Mouse (Mus musculus): ENCODE measurements at regions not wholly inside any gene's neighbourhood (a gene's known extent, or its start where the extent isn't known, plus 50 kb on each side); places are given as distances from the start of the nearest gene placed in this dataset.

DNA sequence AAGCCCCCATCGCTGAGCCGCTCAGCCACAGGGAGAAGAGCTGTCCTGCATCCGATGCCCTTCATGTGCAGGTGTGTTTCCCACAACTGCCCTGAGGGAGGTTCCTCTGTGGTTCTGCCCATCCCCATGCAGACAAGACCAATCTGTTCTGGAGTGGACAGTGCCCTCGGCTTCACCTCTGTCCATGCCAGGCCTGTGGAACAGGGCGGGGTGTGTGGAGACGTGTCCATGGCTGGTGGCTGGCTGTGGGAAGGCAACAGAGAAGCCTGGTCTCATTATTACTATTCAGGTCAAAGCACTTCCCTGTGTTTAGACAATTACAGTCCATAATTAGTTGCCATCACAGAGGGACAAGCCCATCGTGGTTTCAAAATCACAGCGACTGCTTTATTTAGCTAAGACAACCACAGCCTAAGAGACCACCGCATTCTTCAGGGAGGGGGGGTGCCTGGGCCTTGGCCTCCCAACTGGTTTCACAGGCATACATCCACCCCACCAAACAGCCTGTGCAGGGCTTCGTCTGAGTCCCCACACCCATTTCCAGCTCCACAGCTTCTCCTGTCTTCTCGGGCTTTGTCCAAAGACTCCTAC, 97.7 kb downstream of the Rplp1 start:
- DNase-seq (ENCODE audit: low spot score): peak; percentile 75

DNA sequence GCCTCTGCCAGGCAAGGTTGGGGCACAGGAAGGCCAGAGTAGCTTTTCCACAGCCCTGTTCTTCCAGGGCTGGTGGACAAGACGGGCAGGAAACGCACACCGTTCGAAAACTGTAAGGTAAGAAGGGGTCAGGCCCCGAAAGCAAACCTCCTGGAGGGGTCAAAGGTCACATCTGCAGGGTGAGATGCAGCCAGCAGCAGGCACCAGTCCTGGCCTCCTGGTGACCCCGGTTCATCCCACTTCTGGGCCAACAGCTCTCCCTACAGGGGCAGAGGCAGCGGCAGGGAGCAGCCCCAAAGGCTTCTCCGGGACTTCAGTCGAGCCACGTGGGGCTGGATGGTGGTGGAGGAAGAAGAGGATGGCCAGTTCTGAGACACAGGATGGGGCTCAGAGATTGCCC, 98.3 kb downstream of the Rplp1 start:
- DNase-seq (ENCODE audit: low spot score): peak; percentile 40

DNA sequence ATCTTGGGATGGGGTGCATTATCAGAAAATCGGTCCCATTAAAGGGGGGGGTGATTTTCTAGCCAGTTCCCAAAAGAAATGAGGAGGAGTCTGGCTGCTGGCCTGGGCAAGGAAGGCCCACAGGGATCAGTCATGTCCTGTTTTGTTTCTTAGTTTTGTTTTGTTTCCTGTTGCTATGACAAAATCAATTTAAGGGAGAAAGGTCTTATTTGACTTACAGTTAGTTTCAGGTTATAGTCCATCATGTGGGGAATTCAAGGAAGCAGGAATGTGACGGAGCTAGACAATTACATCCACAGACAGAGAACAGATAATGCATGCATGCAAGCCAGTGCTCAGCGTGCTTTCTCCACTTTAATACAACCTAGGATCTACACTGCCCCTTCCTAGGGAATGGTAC, 101.1 kb downstream of the Rplp1 start:
- DNase-seq (ENCODE audit: low spot score): no peak

DNA sequence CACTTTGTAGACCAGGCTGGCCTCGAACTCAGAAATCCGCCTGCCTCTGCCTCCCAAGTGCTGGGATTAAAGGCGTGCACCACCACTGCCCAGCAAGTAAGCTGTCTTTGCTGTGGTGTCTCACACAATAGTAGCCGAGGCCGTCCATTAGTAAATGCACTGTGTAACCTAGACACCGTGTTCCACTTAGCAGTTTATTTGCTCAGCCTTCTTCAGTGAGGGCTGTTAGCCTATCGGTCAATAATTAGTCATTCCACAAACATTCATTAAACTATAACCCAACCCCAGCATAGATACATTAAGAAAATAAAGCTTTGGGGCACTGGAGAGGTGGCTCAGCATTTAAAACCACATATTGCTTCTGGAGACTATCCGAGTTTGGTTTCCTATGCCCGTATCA, 102.0 kb downstream of the Rplp1 start:
- no peak for DNase-seq (ENCODE audit: low spot score)

DNA sequence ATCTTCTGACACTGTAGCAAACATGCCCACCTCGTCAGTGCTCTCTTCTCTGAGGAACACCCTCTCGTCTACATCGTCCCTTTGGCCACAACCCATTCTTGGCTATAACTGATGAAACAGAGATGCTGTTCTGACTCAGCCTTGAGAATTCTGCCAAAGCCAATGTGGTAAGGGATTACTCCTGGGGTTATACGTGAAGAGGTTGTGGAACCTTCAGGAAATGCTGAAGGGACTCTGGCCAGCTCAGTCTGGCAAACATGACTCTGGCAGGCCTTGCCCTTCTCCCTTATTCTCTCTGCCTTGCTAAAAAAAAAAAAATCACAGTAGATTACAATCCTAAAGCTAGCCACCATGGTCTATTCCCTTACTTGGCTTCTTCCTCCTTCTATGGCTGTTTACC, 103.9 kb downstream of the Rplp1 start:
- no peak for DNase-seq (ENCODE audit: low spot score)

DNA sequence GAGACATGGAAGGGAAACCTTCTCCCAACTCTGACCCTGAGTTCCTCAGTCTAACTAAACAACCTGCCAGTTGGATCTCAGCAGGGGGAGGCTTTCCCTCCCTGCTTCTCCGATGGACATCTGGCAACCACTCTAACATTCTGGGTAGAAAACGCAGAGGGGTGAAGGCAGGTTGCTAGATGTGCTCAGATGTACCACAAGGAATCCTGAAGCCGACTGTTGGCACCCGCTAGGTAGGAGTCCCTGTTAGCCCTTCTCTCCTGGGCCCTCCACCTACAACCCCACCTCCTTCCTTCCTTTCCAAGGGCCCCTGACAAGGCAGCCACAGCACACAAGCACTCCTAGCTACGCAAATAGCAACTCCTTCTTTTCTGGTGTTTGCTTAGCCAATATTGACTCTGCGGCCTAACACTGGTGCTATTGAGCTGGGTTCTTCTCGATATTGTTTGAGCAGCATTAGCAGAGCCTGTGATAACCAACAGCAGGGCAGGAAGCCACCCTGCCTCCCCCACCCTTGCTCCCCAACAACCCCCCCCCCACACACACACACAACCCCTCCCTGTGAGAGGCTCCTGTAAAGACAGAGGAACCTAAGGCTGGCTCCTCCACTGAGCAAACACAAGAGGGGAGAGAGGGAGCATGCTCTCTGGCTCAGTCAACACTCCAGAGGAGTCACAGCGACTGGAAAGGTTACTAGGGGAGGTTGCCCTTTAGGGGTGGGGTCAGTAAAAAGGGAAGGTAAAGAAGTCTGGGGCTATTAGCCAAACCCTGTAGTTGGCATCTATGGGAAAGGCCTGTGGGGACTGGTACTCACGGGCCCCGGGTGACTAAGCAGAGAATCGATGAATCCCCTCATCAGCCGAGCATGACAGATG, 105.8 kb downstream of the Rplp1 start:
- no peak for DNase-seq (ENCODE audit: low spot score)

DNA sequence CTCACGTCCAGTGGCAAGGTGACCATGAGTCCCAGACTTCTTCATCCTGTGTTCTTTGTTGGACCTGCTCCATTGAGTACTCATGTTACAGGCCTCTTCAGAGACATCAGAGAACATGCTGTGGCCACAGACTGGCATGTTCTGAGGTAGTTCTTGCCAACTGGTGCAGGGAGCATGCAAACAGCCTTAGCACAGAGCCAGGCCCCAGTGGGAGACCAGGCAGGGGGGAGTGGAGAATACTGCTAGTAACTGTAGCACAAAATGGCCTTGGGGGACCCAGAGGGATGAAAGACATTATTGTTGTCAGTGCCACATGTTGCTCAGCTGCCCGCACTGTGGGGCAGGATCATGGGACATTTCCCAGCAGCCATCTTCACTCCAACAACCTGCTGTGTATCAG, 108.4 kb downstream of the Rplp1 start:
- DNase-seq (ENCODE audit: low spot score): no peak

DNA sequence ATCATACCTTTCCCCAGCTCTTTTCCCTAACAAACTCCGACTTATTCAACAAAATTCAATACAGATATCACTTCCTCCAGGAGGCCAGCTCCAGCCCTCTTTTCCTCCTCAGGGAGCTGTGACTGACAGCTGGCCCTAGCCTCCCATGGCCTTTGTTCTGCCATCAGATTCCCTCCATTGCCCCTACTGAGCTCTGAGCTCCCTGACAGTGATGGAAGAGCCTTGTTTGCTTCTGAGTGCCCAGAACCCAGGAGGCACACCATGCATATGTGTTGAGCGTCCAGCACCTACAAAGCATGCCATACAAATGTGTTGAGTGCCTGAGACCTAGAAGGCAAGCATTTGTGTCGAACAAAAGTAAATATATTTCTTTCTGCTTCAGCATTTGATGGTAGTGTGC, 110.8 kb downstream of the Rplp1 start:
- peak; percentile 37 for DNase-seq (ENCODE audit: low spot score)

DNA sequence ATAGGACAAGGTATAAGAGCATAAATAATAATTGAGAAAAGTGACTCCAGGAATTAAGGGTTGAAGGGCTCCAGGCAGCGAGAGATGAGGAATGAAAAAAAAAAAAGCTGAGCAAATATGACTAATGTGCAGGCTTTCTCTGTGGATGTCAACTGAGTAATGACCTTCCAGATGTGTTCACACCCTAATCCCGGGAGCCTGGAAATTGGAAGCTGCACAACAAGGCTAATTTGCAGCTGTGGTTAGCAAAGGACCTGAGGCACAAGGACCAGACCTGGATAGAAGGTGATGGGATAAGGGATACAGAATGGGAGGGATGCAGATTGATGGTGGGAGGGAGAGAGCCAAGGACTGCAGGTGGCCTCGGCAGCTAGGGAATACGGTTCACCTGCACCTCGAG, 111.6 kb downstream of the Rplp1 start:
- DNase-seq (ENCODE audit: low spot score): no peak

DNA sequence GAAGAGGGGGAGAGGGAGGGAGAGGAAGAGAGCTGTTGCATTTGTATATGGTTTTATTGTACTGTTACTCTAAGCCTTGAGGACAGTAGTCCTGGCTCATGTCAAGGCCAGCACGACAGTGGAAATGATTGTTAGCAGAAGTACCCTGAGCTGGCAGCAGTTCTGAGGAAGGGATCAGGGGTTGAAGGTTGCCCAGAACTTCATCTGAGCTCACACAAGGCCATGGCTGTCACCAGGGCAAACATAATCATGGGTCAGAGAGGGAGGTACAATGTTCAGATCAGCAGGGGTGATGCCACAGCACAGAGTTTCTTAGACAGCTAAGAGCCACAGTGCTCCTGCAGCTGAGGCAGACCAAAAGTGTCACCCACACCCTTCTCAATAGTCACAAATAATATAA, 114.8 kb downstream of the Rplp1 start:
- no peak for DNase-seq (ENCODE audit: low spot score)

DNA sequence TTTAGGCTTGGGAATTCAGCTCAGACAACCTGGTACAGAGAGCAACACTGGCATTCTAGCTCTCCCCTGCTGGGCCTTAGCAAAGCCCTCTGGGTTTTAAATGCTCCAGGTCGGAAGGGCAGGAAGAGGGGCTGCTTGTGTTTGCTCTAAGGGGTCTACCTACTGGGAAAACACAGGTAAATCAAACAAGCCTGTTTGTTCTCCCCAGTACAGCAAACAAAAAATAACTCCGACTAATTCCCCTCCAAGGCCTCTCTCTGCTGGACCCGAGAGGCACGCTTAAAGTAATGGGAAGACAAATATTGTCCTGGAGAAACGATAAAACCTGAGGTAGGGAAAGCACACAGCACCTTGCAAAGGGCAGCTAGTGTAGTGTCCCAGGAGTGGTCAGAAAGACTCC, 118.4 kb downstream of the Rplp1 start:
- DNase-seq (ENCODE audit: low spot score): no peak

DNA sequence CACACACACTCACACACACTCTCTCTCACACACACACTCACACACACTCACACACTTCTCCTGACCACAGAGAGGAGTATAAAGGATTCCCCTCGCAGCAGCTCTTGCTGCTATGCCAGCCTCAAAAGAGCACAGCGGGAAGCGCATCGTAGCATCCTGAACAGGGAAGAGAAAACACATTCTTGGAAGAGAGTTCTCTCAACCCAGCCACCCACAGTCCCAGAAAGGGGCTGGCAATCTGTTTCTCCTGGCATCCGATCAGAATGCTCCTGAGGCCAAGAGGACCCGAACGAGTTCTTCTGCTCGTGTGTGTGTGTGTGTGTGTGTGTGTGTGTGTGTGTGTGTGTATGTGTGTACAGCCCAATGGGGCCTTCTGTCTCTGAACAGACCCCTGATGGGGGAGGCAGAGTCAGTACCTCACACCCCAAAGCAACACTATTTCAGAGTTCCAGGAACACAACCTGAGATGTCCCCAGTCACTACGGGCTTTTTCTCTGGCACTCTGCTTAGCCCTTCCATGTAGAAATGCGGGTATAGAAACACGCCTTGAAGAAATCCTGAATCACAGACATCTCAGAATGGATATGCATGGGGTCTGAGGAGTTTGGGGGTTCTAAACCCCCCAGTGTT, 122.8 kb downstream of the Rplp1 start:
- no peak for DNase-seq (ENCODE audit: low spot score)

DNA sequence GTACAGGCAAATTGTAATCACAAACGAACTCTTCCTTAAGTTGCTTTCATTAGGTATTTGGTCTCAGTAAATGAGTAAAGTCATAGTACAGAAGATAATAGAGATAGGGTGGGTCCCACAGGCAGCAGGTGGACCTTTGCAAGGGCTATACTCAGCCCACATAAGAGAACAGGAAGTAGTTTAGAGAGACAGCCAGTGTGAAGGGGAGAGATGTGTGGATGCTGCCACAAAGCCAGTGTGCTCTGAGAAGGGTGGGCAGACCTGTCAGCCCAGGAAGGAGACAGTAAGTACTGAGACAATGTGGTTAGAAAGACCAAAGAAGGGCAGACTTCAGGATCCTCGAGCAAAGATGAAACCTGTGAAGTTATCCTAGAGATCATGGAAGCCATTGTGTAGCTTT, 123.5 kb downstream of the Rplp1 start:
- no peak for DNase-seq (ENCODE audit: low spot score)

DNA sequence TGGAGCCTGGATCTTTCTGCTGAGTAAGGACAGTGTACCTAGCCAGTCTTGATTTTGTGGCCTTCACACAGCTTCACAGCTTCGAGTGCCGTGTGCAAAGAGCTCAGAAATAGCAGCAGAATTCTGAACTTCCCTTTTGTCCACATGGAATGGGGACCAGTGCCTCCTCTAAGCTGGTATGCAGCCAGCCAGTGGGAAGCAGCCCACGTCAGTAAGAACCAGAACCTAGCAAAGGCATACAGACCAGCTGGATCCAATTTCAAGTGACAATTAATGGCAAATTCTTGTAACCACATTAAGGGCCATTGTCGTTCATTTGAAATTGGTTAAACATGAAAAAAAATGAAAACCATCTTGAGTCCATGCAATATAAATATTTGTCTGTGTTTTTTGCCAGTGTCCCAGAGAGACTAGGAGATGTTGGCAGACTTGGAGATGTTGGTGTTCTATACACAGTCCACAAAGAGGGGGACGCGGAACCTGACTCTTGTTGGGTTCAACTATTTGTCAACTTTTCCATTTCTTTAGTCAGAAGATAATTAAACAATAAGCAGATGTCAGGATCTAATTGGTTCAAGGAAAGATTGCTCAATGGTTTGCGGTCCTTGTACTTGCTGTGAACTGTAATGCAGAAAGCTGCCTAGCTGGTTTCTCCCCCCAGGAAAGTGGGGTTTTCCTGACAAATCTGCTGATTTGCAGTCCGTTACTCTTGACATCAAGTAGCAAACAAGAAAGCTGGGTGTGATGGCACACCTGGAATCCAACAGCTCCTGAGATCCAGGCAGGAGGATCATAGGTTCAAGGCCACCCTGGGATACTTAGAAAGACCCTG, 125.1 kb downstream of the Rplp1 start:
- DNase-seq (ENCODE audit: low spot score): no peak

DNA sequence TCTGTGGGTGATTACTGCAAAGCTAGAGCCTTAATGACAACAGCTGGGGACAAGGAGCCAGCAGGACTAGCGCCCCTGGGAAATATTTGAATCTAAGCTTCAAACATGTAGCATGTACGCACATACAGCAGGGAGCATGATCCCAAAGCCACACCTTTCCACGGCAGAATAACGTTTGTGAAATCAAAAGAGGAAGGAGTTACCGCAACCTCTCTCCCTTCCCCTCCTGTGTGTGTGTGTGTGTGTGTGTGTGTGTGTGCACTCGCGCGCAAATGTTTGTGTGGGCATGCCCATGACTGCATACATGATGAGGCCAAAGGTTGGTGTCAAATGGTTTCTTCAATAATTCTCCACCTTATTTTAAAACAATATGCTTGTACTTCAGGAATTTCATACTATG, 132.9 kb downstream of the Rplp1 start:
- DNase-seq (ENCODE audit: low spot score): no peak

DNA sequence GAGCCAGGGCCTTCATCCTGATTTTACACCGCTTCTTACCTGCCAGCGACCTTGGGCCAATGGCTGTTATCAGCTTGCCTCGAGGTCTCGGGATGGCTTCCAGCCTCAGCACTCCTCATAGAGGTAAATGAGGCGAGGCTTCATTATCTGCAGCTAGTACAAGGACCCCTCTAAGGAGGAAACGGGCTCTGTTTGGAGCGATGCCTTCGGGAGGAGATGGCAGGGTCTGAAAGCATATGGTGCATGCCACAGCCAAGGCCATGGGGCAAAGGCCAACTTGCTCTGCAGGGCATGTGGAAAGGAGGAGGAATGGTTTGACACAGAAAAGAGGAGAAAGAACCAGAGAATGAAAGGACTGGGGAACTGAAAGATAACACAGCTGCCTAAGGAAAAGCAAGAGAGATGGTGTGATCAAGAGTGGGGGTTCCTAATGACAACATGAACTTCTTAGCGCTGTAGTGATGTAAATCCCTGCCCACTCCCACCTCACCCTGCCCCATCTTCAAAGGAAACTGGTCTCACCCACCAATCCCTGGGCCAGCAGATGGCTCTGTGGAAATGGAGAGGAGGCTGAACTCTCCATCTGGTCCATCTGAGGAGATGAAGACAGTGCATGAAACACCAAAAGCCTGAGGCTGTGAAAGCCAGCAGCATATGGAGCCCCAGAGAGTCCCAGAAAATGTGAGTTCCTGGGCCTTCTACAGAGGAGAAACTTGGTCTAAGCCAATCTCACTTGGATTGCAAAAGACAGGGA, 134.0 kb downstream of the Rplp1 start:
- no peak for DNase-seq (ENCODE audit: low spot score)

DNA sequence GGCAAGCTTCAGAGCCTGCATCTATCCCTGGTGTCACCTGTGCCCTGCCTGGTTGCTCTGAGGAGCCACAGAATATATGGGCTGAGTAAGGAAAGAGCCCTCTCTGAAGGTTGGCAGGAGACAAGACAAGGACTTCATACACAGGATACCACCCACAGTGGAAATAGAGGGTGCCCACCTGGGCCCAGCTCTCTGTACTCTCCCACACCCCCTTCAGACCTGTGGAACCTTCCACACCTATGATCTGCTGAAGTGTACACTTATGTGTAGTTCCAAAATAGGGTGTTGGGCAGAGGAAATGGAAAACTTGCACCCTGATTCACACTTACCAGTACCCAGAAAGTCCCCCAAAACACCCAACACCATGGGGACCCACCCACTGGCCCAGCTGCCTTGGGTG, 135.2 kb downstream of the Rplp1 start:
- no peak for DNase-seq (ENCODE audit: low spot score)

DNA sequence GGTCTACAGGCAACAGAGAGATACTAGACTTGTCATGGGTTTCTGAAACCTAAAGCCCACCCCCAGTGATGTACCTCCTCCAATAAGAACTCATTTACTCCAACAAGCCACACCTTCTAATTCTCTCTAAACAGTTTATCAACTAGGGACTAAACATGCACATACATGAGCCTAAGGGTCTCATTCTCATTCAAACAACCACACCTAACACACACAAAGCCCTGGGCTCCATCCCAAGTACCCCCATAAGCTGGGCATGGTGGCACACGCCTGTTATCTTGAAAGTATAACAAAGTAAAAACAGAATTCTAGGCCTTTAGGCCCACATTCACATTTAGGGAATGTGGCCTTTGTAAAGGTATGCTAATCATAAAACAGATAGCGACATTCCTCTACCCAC, 137.9 kb downstream of the Rplp1 start:
- DNase-seq (ENCODE audit: low spot score): no peak

DNA sequence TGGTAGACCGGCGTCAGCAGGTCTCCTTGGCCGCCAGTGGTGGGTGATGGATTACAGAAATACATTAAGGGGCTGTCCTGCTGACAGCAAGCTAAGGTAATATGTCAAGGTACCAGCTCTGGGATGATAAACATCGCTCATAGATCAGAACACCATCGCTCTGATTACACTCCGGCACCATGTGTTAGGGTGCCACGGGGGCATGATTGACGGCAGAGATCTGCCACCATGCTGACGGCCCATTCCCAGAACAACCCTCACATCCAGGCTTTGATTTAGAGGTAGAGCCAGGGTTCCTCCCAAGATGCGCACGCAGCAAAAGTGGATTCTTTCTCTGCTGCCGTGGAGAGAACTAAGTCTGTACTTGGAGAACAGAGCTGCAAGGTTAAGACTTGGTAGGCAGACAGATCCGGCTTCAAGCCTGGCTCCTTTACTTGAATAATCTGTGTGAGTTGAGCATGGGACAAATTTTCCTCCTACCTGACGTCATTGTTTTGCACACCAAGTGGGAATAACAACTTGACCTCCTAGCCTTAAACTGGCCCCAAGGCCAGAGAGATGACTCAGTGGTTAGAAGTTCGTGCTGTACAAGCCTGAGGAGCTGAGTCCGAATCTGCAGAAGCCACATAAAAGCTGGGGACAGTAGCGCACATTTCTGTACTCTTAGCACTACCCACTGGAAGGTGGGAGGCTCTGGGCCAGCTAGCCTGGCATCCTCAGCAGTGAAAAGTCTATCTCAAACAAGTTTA, 144.0 kb downstream of the Rplp1 start:
- DNase-seq (ENCODE audit: low spot score): no peak

DNA sequence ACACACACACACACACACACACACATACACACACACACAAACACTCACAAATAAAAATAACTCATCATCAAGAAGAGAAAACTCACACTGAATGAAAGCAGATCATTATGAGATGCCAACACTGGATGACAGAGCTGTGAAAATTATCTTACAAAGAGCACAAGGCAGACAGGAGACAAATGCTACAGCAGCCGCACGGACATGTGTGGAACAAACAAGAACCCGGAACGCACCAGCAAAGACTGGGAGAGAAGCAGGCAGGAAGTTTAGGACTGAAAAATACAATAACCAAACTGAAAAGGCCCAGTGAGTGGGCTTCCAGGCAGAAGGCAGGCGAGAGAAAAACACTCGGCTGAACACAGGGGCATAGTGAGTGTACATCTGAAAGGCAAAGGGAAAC, 148.2 kb downstream of the Rplp1 start:
- DNase-seq (ENCODE audit: low spot score): no peak

DNA sequence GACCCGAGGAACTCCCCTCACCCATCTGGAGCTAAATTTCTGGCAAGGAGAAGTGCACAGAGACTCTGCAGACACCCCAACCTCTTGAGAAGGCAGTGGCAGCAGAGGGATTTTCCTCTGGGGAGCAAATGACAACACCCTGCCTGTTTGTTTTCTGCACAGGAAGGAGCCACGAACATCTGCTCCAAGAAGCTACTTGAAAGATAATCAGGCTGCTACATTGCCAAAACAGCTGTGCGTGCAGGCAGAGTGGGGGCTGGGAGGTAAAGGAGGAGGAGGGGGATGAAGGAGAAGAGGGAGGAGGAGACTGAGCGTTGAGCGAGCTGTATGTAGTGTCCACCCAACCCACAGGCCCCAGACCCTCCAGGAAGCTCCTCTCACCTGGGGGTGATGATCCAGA, 149.0 kb downstream of the Rplp1 start:
- DNase-seq (ENCODE audit: low spot score): no peak

All from retina, embryonic 14.5 days (tissue).